8 mouse cellular contexts compared by ENCODE assay signal in the genomic region with DNA sequence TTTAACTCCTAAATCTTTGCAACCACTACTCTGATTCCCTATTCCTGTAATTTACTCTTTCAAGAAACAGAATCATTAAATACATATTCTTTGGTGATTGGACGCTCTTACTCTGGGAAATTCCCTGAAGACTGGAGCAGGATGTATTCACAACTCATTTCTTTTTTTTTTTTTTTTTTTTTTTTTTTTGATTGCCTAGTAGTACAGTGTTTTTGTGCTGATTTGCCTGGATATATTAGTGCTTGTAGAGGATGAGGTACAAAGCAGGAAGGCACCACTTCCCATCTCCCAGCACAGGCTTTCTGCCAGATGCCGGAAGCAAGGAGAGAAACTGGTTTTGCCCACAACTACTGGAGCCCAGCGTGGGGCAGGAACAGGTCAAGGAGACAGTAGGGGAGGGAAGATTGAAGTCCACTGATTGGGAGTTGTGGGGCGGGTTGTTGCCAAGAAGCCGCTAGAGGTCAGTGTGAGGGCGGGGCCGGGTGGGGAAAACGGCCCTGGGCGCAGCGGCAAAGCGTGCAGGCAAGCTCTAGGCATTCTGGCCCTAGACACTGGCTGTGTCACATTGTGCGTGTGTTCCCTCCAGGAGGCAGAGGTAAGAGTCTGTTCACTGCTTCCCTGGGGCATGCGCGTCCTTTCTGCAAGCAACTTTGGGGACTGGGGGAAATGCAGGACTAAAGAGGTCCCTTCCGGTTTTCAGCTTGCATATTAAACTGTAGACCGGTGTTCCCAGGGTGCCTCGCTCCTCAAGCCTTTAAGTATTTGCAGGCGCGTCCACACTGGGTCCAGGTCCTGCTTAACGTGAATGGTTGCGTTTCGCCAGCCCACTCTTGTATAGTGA. TPM values are rescaled to one million over a fixed set of nuclear protein-coding genes. Genes with fewer than 3 reads are reported as not detected.
DNase-seq lines count a peak whose midpoint lies in the region; ATAC-seq and TF ChIP-seq lines count a peak whose summit lies in the region.

A gene (plus strand): TSS at position 482 of the 841 bp plus-strand sequence.

- H3K36me3 ChIP-seq in embryonic facial prominence, embryonic 13.5 days: no peaks in the 10 kb centered on the region
- no peaks in the 10 kb centered on the region for H3K36me3 ChIP-seq in kidney, adult 2 months (ENCODE audit: control insufficient read depth, insufficient read depth, low read length)
- no peaks in the 10 kb centered on the region for H3K36me3 ChIP-seq in limb, embryonic 12.5 days
- H3K36me3 ChIP-seq in midbrain, embryonic 15.5 days (replicated peaks): no peaks in the 10 kb centered on the region

- peak; percentile 92 for DNase-seq in 3134 (ENCODE audit: extremely low read depth, insufficient read length, low spot score)
- DNase-seq in adrenal gland, postnatal 36 days: peak; percentile 84 to 88
- DNase-seq in heart, adult 18-20 months: peak; percentile 84 to 87
- DNase-seq in kidney, adult 2 months: peak; percentile 93
- DNase-seq in spleen, postnatal 10 days (ENCODE audit: low spot score in 2 of 2): peak; percentile 39 to 61

- TF ChIP-seq CTCF in kidney, adult 2 months (conservative IDR thresholded peaks at IDR 0.05; ENCODE audit: insufficient read depth, insufficient read length, low read depth, low read length): 0 out of 2 replicates have a peak, but pooled peaks have one; percentile 29

- H3K4me1 ChIP-seq in embryonic facial prominence, embryonic 13.5 days: peaks cover 8% of the 10 kb centered on the region
- no peaks in the 10 kb centered on the region for H3K4me1 ChIP-seq in kidney, adult 2 months (ENCODE audit: control insufficient read depth, insufficient read depth, low read length)
- peaks cover 7% of the 10 kb centered on the region; the same call in 1 of the 2 replicates for H3K4me1 ChIP-seq in limb, embryonic 12.5 days (replicated peaks)
- H3K4me1 ChIP-seq in midbrain, embryonic 15.5 days: peaks cover 8% of the 10 kb centered on the region; the same call in 1 of the 2 replicates

- TF ChIP-seq POLR2A in kidney, adult 2 months (IDR thresholded peaks at IDR 0.05; ENCODE audit: low read depth, low read length): peak; percentile 32

- peak within 1 kb of the TSS; percentile 74 for H3K9ac ChIP-seq in embryonic facial prominence, embryonic 13.5 days
- peak within 1 kb of the TSS; percentile 60 for H3K9ac ChIP-seq in limb, embryonic 12.5 days (replicated peaks)
- H3K9ac ChIP-seq in midbrain, embryonic 15.5 days: peak within 1 kb of the TSS; percentile 38

- H3K4me3 ChIP-seq in embryonic facial prominence, embryonic 13.5 days: peak within 1 kb of the TSS; percentile 60
- peak within 1 kb of the TSS; percentile 69 for H3K4me3 ChIP-seq in kidney, adult 2 months (ENCODE audit: insufficient read depth, low read depth, low read length)
- peak within 1 kb of the TSS; percentile 58 for H3K4me3 ChIP-seq in limb, embryonic 12.5 days (replicated peaks)
- H3K4me3 ChIP-seq in midbrain, embryonic 15.5 days: peak within 1 kb of the TSS; percentile 46

- ATAC-seq in embryonic facial prominence, embryonic 13.5 days (ENCODE audit: insufficient number of reproducible peaks, insufficient read depth, low FRiP score, low TSS enrichment, low read depth): peak; percentile 73
- peak; percentile 89 for ATAC-seq in limb, embryonic 12.5 days (ENCODE audit: insufficient number of reproducible peaks, insufficient read depth, low FRiP score, low TSS enrichment, low read depth)
- ATAC-seq in midbrain, embryonic 15.5 days (replicated peaks): peak; percentile 93

- H3K27me3 ChIP-seq in embryonic facial prominence, embryonic 13.5 days: no peaks in the 10 kb centered on the region
- no peaks in the 10 kb centered on the region for H3K27me3 ChIP-seq in kidney, adult 2 months (replicated peaks; ENCODE audit: control insufficient read depth, insufficient read depth, low read length)
- H3K27me3 ChIP-seq in limb, embryonic 12.5 days: no peaks in the 10 kb centered on the region
- H3K27me3 ChIP-seq in midbrain, embryonic 15.5 days (replicated peaks): no peaks in the 10 kb centered on the region

- H3K27ac ChIP-seq in embryonic facial prominence, embryonic 13.5 days: peak within 1 kb of the TSS; percentile 90
- H3K27ac ChIP-seq in kidney, adult 2 months (ENCODE audit: insufficient read depth, low read depth, low read length): peak within 1 kb of the TSS; percentile 92
- peak within 1 kb of the TSS; percentile 91 for H3K27ac ChIP-seq in limb, embryonic 12.5 days
- peak within 1 kb of the TSS; percentile 67 for H3K27ac ChIP-seq in midbrain, embryonic 15.5 days

- peak within 1 kb of the TSS; percentile 72 for H3K4me2 ChIP-seq in embryonic facial prominence, embryonic 13.5 days
- H3K4me2 ChIP-seq in limb, embryonic 12.5 days: peak within 1 kb of the TSS; percentile 61
- H3K4me2 ChIP-seq in midbrain, embryonic 15.5 days: peak within 1 kb of the TSS; percentile 76

- 3% methylated on average over 22 of the region's 22 CpGs for WGBS in embryonic facial prominence, embryonic 13.5 days
- WGBS in kidney, adult 2 months: 1% methylated on average over 22 of the region's 22 CpGs
- WGBS in limb, embryonic 12.5 days: 3% methylated on average over 22 of the region's 22 CpGs
- 3% methylated on average over 22 of the region's 22 CpGs for WGBS in midbrain, embryonic 15.5 days

- H3K9me3 ChIP-seq in embryonic facial prominence, embryonic 13.5 days: no peaks in the 10 kb centered on the region
- no peaks in the 10 kb centered on the region for H3K9me3 ChIP-seq in limb, embryonic 12.5 days
- no peaks in the 10 kb centered on the region for H3K9me3 ChIP-seq in midbrain, embryonic 15.5 days

RNA-seq across cellular contexts. Expression of the gene that starts here (rescaled TPM):
- total RNA-seq in adrenal gland, postnatal 36 days (2021): 10 to 100 TPM; 30.1 to 69.5 TPM
- 13.0 and 14.0 TPM in 2 replicates for polyA plus RNA-seq in embryonic facial prominence, embryonic 13.5 days (2015; fragmentation: Nextera tagmentation; extraction: Ambion mirVana)
- total RNA-seq in heart, adult 18-20 months (2021): 10 to 100 TPM; 38.3 to 41.5 TPM
- polyA plus RNA-seq in kidney, adult 2 months (2012; rRNA removed): 14.6 and 21.2 TPM in 2 replicates
- 14.1 and 16.6 TPM in 2 replicates for polyA plus RNA-seq in limb, embryonic 12.5 days (2016; fragmentation: Nextera tagmentation; extraction: Ambion mirVana)
- 7.2 and 8.3 TPM in 2 replicates for polyA plus RNA-seq in midbrain, embryonic 15.5 days (2015; fragmentation: Nextera tagmentation; extraction: Ambion mirVana)

Comparison
In these comparisons a context has a peak if more than half of its experiments do, and no peak if none do; other contexts are left out.
1. Peak in every context shown above with its lines: DNase-seq, ATAC-seq, H3K4me3 ChIP-seq and H3K27ac ChIP-seq.